Mouse (Mus musculus): ENCODE measurements around the gene Clca3a1.
A peak's percentile ranks its signal among the peaks of the same experiment; 100 is the strongest.
"Not testable (repeated sequence)": the region's sequence is repeated elsewhere in the genome, so short reads cannot be mapped to it uniquely, and the experiment has no call there.

Gene Clca3a1

DNA sequence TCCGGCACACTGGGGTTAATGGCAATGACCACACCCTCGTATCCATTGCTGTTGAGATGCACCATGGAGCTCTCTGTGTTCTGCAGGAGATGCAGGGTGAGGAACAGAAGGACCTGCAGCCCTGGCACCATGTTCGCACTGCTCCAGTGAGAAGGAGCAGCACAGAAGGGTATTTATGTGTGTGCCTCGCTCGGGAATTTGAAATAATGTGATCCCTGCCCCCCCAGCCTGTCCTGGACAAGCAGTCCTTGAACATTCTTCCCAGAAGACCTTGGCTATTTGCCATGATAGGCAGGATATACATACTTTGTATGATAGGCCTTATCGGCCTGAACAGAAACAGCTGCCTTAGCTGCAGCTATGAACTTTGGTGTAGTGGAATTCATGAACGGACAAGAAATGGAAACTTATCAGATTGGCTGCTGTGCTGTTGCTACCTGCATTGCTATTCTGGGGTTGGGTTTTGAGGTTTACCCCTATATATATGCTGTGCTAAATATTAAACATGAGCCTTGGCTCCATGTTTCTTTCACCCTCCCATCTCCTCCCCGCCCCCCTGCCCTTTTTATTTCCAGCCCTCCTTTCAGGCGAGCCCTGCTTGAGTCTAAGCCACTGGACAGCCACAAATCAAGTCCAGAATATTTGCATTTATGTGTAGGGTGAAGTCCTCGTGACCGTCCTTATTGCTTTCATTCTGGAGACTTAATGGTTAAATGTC, at the start of gene Clca3a1:
Gene Clca3a1, minus strand, starts transcription at position 386 of the 718 bp plus-strand sequence.
- no peak for DNase-seq (ENCODE audit: low read depth)

- not testable (repeated sequence) for DNase-seq (ENCODE audit: low read depth)
Observed at GRCm38 (mm10) chr3:144808153-144808925, 47.6 kb upstream of the Clca3a1 start.

GRCm38 (mm10) chr3:144806626-144807025, 45.8 kb upstream of the Clca3a1 start:
- not testable (repeated sequence) for DNase-seq (ENCODE audit: low read depth)

GRCm38 (mm10) chr3:144801861-144802260, 41.1 kb upstream of the Clca3a1 start:
- DNase-seq (ENCODE audit: low read depth) = peak; percentile 11

DNA sequence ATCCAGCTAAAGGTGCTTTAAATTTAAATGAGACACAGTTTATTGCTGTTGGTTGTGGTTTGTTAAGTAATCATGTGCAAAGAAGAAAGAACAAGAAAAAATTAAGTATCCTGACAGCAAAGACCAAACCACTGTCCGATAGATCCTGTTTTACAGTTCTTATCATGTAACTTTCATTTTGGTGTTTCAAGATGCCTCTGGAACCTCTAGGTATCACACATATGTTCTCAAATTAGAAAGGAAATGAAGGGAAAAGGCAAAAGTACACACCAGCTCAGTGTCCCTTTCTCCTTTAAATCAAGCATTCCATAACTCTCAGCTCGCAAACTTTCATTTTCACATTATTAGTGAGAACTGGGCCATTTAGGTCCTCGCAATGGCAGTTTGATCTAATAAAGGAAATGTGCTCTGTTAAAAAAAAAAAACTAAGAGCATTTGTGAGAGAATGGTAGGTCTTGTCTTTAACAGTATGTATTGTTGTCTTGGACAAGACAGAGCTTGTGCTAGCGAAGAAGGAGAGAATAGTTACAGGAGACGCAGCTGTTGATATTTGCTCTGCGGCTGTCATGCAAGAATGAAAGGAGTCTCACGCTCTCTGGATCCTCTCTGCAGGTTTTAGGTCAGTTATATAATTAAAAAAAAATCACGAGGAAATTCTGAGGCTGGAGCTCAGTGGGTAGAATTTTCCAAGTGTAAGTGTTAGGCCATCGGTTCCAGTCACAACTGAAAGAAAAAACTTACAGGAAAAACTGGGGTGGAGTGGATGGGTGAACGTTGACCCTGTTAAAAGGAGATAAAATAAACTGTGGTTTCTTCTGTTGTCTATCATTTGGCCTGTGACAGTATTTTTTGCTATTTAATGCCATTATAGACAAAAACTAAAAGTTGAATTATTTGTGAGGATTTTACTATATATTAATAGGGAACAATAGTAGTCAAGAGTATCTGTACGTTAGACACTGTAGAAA, 24.7 kb upstream of the Clca3a1 start:
- DNase-seq (ENCODE audit: low read depth) = no peak

GRCm38 (mm10) chr3:144765161-144765560, 4.4 kb upstream of the Clca3a1 start:
- no peak for DNase-seq (ENCODE audit: low read depth)

DNA sequence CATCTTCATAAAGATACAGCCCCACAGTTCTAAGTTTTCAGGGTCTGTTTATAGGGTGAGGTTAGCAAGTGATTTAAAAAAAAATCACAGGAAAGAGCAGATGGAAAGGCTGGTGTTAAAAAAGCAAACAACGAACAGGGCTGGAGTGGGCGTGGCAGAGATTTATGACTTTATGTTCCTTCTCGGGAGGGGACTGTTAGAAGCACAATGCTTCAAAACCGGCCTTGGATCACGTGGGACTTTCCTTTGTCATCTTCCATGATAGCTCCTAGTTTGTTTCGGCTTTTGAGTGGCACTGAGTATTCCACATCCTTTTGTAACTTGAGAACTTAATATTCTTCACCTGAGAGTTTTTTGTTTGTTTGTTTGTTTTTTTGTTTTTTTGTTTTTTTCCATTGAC, 677 bp upstream of the Clca3a1 start:
- DNase-seq (ENCODE audit: low read depth) = no peak

- DNase-seq (ENCODE audit: low read depth) = no peak
Observed at GRCm38 (mm10) chr3:144759719-144760118, 1.1 kb downstream of the Clca3a1 start.

DNA sequence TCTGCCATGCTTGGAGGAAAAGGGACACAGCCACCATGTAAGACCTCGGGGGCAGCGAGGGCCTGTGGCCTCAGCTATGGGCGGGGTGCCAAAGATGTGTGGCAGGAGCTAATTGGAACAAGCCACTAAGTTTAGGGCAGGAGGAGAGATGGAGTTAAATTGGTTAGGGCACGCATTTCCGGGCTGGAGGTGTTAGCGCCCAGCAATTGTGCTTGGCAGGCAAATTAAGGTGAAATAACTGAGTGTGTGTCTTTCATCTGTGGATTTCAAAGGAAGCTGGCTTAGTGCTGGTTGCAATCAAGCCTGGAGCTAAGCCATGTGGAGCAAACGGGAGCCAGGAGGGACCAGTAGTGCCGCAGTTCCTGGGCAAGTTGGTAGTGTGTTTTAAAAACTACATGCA, 4.7 kb downstream of the Clca3a1 start:
- not testable (repeated sequence) for DNase-seq (ENCODE audit: low read depth)

DNA sequence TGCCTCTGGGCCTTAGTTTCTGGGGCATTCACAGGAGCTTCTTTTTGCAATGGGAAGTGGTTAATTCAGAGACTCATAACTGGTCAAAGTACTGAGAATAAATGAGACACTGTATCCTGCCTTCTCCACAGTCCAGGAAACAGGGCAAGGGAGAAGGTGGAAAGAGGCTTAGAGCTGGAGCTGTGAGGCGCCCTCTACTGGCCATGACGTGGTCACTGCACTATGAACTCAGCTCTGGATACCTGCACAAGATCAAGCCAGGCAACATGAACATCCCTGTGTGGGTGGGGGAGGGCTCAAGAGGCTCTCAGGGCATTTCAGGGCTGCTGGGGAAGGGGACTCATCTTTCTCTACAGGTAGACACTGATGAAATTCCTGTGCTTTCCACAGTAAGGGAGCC, 7.7 kb downstream of the Clca3a1 start:
- peak; percentile 51 for DNase-seq (ENCODE audit: low read depth)

DNA sequence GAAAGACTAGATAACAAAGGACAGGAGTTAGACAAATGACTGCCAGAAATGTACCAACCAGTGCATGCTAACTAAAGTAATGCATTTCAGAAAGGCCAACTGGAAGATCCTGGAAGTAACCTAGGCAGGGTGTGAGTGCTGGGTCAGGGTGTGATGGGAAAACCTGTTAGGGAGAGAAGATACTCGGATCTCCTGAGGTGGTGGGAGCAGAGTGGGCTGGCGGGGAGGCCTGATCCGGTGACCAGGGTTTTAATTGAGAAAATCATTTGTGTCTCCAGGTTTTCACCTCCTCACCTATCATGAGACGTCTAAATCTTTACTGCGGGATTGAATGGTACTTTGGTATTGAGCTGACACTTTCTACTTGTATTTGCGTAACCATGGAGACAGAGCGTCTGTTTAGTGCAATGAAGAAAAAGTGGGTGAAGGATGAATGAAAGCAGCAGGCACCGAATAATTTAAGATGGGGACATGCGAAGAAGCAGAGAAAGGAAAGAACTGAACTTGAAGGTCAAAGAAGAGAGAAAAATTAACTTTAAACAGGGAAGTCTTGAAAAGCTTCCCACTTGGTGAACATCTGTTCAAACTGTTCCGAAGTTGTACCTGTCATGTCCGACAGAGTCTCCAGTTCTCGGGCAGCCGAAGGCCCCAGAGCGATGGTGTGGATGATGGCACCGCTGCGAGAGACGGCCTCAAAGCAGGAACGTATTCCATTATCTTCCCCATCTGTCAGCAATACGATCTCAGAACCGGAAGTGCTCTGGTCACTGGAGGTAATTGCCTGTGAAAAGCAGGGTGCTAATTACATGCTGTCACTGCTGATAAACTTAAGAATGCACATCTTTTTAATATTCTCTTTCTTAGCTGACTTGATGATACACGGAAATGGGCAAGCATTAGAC, 11.5 kb downstream of the Clca3a1 start:
- DNase-seq (ENCODE audit: low read depth) = not testable (repeated sequence)

DNA sequence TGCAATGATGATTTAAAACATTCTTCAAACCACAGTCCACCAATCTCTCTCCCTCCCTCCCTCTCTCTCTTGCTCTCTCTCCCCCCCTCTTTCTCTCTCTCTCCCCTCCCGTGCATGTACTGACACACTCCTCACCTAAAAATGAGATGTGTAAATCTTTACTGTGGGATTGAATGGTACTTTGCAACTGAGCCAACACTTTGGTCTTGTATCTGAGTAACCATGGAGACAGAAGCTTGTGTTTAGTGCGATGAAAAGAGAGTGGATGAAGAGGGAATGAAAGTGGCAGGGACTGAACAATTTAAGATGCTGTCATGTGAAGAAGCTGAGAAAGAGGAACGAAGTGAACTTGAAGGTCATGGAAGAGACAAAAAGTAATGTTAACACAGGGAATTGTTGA, 13.1 kb downstream of the Clca3a1 start:
- not testable (repeated sequence) for DNase-seq (ENCODE audit: low read depth)

DNA sequence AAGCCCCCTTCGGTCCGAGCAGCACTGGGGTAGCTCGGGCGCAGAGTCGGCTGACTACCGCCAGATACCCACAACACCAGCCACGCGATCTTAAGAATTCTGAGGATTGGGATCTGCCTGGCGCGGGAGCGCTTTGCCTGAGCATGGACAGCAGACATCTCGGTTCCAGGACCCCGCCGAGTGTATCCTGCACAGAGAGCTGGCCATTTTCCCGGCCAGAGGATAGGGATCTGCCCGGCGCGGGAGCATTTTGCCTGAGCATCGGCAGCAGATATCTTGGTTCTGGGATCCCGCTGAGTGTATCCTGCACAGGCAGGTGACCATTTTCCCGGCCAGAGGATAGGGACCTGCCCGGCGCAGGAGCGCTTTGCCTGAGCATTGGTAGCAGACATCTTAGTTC, 22.4 kb downstream of the Clca3a1 start:
- not testable (repeated sequence) for DNase-seq (ENCODE audit: low read depth)

DNA sequence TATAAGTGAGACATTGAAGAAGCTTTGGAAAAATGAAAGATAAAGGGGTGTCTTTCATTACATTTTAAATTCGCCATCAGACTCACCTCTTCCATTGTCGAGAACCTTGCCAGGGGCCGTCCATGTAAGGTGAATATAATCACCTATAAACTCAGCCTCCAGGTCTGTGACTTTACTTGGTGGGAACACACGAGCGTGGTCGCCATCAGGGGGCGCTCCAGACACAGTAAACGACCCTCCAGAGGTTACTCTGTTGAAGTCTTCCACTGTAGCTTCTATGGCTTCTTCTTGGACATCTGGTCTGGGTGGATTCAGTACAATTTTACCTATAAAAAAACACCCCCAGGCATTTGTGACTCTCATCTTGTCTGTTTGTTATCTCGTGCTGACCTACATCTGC, 23.9 kb downstream of the Clca3a1 start:
- peak; percentile 11 for DNase-seq (ENCODE audit: low read depth)

DNA sequence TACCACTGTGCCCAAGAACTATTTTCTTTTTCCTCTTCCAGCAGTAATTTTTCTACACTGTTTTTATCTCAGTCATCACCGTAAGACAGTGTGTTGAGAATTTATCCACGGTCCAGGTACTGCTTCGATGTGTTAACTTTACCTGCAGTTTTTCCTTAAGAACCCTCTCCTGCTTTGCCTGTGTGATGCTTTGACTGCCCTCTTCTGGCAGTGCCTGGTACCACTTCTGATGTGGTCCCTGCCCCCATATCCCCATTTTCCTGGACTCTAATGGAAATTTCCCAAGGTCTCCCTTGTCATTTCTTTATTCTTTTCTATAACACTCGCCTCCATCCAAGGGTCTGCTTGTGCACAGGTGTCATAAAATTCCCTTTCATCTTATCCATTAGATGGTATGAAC, 37.3 kb downstream of the Clca3a1 start:
- DNase-seq (ENCODE audit: low read depth) = peak; percentile 70

- DNase-seq (ENCODE audit: low read depth) = not testable (repeated sequence)
Observed at GRCm38 (mm10) chr3:144722566-144722965, 38.2 kb downstream of the Clca3a1 start.

- no peak for DNase-seq (ENCODE audit: low read depth)
Observed at GRCm38 (mm10) chr3:144721860-144722256, 38.9 kb downstream of the Clca3a1 start.

GRCm38 (mm10) chr3:144721077-144721859, 39.5 kb downstream of the Clca3a1 start:
- DNase-seq (ENCODE audit: low read depth) = peak; percentile 41

DNA sequence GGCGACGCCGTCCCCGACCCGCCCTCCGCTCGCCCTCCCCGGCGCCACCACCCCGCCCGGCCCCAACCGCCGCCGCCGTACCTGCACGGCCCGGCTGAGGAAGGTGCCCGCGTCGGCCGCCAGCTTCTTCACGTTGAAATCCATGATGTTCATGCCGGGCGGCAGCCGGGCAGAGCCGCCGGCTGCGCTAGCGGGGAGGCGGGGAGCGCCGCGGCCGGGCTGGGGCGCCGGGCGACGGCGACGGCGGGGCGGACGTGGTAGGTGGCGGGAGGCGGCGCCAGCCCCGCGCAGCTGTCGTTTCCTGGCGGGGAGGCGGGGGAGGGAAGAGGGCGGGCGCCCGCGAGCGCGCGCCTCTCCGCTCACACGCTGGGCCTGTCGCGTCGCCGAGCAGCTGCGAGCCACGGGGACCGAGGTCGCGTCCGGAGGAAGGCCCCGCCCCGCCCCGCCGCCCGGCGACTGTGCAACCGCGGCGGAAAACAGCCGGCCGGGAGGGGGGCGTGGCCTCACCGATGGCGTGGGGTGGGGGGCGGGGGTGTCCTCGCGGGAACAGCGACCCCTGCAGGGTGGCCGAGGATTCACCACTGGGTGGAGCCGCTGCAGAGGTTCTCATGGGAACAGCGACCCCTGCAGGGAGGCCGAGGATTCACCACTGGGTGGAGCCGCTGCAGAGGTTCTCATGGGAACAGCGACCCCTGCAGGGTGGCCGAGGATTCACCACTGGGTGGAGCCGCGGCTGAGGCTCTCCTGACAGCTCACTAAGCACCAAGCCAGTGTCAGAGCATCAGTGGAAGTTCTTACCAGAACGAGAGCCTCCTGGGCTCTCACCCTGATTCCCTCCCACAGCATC, 40.7 kb downstream of the Clca3a1 start, which contains the start of gene Sh3glb1:
Gene Sh3glb1, minus strand, starts transcription at position 435 of the 847 bp plus-strand sequence.
- peak; percentile 94 for DNase-seq (ENCODE audit: low read depth)
